Mouse (Mus musculus) brain, embryonic 14.5 days (tissue): ENCODE measurements around the gene H2-Ke6.
A peak's percentile ranks its signal among the peaks of the same experiment; 100 is the strongest.

Experiments
- CTCF ChIP-seq: fragments of 200-500 bp; IDR thresholded peaks from 2 replicates; pipeline ENCODE4 v1.5.1; 2012; ENCODE audit warnings: inconsistent platforms, mild to moderate bottlenecking, moderate library complexity, borderline replicate concordance; ENCODE audit not compliant: insufficient read depth, insufficient read length; ENCODE audit errors: extremely low read depth
- POLR2A ChIP-seq: fragments of 200-500 bp; IDR thresholded peaks from 2 replicates; pipeline ENCODE4 v1.6.1; 2012; ENCODE audit warnings: mild to moderate bottlenecking, inconsistent platforms, borderline replicate concordance; ENCODE audit not compliant: poor library complexity, insufficient read depth, insufficient read length, severe bottlenecking; ENCODE audit errors: extremely low read depth

DNA sequence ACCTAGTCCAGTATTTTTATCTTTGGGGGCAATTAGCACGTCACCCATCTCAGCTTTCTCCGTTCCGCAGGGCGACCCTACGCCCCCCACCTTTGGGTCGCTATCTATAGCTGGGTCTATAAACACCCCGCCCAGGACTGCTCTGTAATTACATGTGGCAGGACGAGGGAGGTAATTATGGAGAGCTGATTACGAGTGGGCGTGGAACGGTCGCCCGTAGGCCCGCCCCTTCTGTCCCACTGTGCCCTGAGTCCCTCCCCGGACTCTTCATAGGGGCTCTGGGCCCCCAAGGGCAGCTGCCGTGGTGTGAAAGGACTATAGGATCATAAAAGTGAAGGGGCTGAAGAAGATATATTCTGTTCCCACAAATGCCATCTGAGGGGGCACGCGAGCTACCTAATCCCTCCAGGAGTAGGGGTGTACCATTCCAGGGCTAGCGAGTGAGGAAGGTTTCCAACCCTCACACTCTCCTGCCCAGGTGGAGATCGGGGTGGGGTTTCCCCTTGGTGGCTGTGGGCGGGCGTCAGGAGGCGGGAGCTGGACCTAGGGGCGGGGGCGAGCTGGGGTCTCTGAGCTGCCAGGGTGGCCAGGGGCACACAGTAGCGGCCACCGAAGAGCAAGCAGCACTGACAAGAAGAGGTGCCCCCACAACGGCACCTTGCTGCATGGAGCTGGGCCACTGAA lies 11.2 kb upstream of the H2-Ke6 start, which contains the start of gene Col11a2:
- peak; percentile 1; the same call in 1 of the 2 replicates for TF ChIP-seq CTCF
- TF ChIP-seq POLR2A: no peak
